Mouse (Mus musculus): ENCODE data around the gene Zfyve21.

GRCm38 (mm10) chr12:111819936-111820335, 6.0 kb downstream of the Zfyve21 start:
- TF ChIP-seq POLR2A (IDR thresholded peaks at IDR 0.05; ENCODE audit: low read depth, low read length): no peak
- TF ChIP-seq CTCF (IDR thresholded peaks at IDR 0.05; ENCODE audit: extremely low read depth, insufficient read length, insufficient replicate concordance, low read depth, low read length): no peak

Measured in small intestine, adult 2 months (tissue).